Mouse (Mus musculus) CH12.LX (cell line): ENCODE data around the gene Prkca.

ENCODE experiments used
- CHD1 ChIP-seq: IDR thresholded peaks from 2 replicates; pipeline ENCODE4 v1.6.1; 2012; ENCODE audit warnings: low read depth, low read length, improper control_type of control experiment, inconsistent platforms
- CTCF ChIP-seq, 2 experiments: IDR thresholded peaks in 1 of 2; conservative IDR thresholded peaks in 1 of 2; 2 replicates each; pipeline ENCODE4 v1.5.1; 2011 to 2012; ENCODE audit warnings: low read depth in 2 of 2, low read length in 2 of 2, improper control_type of control experiment in 1 of 2, inconsistent platforms in 1 of 2, mild to moderate bottlenecking in 1 of 2, moderate library complexity in 1 of 2
- E2F4 ChIP-seq: IDR thresholded peaks from 2 replicates; pipeline ENCODE4 v1.6.1; 2011; ENCODE audit warnings: low read depth, low read length, improper control_type of control experiment; ENCODE audit not compliant: insufficient replicate concordance
- EP300 ChIP-seq: IDR thresholded peaks from 2 replicates; pipeline ENCODE4 v1.6.1; 2011; ENCODE audit warnings: low read length, improper control_type of control experiment
- GABPA ChIP-seq: IDR thresholded peaks from 2 replicates; pipeline ENCODE4 v1.6.1; 2012; ENCODE audit warnings: low read depth, low read length, improper control_type of control experiment, inconsistent platforms; ENCODE audit not compliant: insufficient replicate concordance
- HCFC1 ChIP-seq: IDR thresholded peaks from 2 replicates; pipeline ENCODE4 v1.6.1; 2012; ENCODE audit warnings: low read depth, mild to moderate bottlenecking, inconsistent platforms, low read length, improper control_type of control experiment
- MYC ChIP-seq: IDR thresholded peaks from 2 replicates; pipeline ENCODE4 v1.6.1; 2011; ENCODE audit warnings: low read depth, mild to moderate bottlenecking, improper control_type of control experiment, low read length
- POLR2A ChIP-seq: IDR thresholded peaks from 2 replicates; pipeline ENCODE4 v1.6.1; 2011; ENCODE audit warnings: low read depth, mild to moderate bottlenecking, improper control_type of control experiment, low read length
- ZC3H11A ChIP-seq: IDR thresholded peaks from 2 replicates; pipeline ENCODE4 v1.6.1; 2012; ENCODE audit warnings: low read depth, mild to moderate bottlenecking, inconsistent platforms, low read length, improper control_type of control experiment
- ZKSCAN1 ChIP-seq: IDR thresholded peaks from 2 replicates; pipeline ENCODE4 v1.6.1; 2012; ENCODE audit warnings: low read depth, inconsistent platforms, low read length, improper control_type of control experiment, borderline replicate concordance

DNA sequence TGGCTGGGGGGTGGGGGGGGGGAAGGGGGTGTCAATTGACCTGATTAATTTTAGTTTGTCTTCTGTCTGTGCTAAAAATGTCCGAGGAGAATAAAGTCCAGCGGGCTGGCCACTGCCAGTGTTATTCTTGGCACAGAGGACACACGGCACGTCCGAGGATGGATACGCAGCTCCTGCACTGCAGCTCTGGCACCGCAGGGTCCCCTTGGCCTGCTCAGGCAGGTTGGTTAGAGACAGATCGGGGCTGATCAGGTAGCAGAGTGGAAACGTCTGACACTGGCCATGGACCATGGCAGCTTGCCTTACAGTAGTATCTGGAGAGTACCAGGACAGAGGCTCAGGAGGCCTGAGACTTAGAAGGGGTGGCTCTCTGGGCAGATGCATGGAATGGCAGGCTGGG, 393.5 kb downstream of the Prkca start:
- TF ChIP-seq ZC3H11A: no peak
- TF ChIP-seq CTCF (conservative IDR thresholded peaks at IDR 0.05 in 1 of 2, IDR thresholded peaks at IDR 0.05 in 1 of 2; ENCODE audit: low read depth in 2 of 2, low read length in 2 of 2): no peak
- TF ChIP-seq E2F4: no peak
- no peak for TF ChIP-seq ZKSCAN1
- no peak for TF ChIP-seq MYC
- no peak for TF ChIP-seq POLR2A
- no peak for TF ChIP-seq HCFC1
- TF ChIP-seq GABPA: no peak
- no peak for TF ChIP-seq EP300
- TF ChIP-seq CHD1: no peak
